Mouse (Mus musculus) limb, embryonic 15.5 days (tissue): ENCODE measurements around the gene Itga1. TPM values are rescaled to one million over a fixed set of nuclear protein-coding genes. Genes with fewer than 3 reads are reported as not detected.

ENCODE experiments used
- ATAC-seq: fragments of 200-750 bp; cut with Nextera tagmentation; 2 replicates; pipeline ENCODE4 v1.8.0; 2017; ENCODE audit warnings: low read depth, moderate TSS enrichment; ENCODE audit not compliant: insufficient number of reproducible peaks, low FRiP score, low TSS enrichment
- H3K27ac ChIP-seq: fragments of 300-500 bp; sonication (generic); 2 replicates; pipeline ENCODE4 v1.5.1; 2015; ENCODE audit warnings: moderate library complexity, mild to moderate bottlenecking, inconsistent platforms
- H3K27me3 ChIP-seq: fragments of 300-500 bp; sonication (generic); 2 replicates; pipeline ENCODE4 v1.6.1; 2015; ENCODE audit warnings: inconsistent platforms
- H3K36me3 ChIP-seq: fragments of 300-500 bp; sonication (generic); 2 replicates; pipeline ENCODE4 v1.6.1; 2015; ENCODE audit warnings: inconsistent platforms
- H3K4me1 ChIP-seq: fragments of 300-500 bp; sonication (generic); 2 replicates; pipeline ENCODE4 v1.6.1; 2015; ENCODE audit warnings: inconsistent platforms
- H3K4me2 ChIP-seq: fragments of 300-500 bp; sonication (generic); 2 replicates; pipeline ENCODE4 v1.6.1; 2015; ENCODE audit warnings: mild to moderate bottlenecking, inconsistent platforms
- H3K4me3 ChIP-seq: fragments of 300-500 bp; sonication (generic); 2 replicates; pipeline ENCODE4 v1.5.1; 2015; ENCODE audit warnings: mild to moderate bottlenecking, inconsistent platforms
- H3K9ac ChIP-seq: fragments of 300-500 bp; sonication (generic); 2 replicates; pipeline ENCODE4 v1.6.1; 2015; ENCODE audit warnings: inconsistent platforms
- H3K9me3 ChIP-seq: fragments of 300-500 bp; sonication (generic); 2 replicates; pipeline ENCODE4 v1.6.1; 2016; ENCODE audit warnings: inconsistent platforms
- WGBS: fragments of 180-500 bp; shearing (Covaris S2); methylation state at CpG from one replicate; pipeline ENCODE4 v1.1.7; 2015; 5-methylcytosine and 5-hydroxymethylcytosine counted together
- polyA plus RNA-seq: library from polyadenylated mRNA; unstranded; fragments of >200 nt; fragmentation: Nextera tagmentation; extraction: Ambion mirVana; gene quantifications from 2 replicates; pipeline ENCODE4 v1.2.1, GENCODE M21; 2015

Itga1 gene
- polyA plus RNA-seq, 1 experiment from 2014 or later, result 11.4 TPM

- WGBS, result 81% methylated on average over 6 of the region's 6 CpGs
Observed at GRCm38 (mm10) chr13:115078997-115079685, 22.6 kb downstream of the Itga1 start.

GRCm38 (mm10) chr13:115077346-115078134, 24.2 kb downstream of the Itga1 start:
- H3K9me3 ChIP-seq, result no peaks in the 10 kb centered on the region
- no peak overlapping the region for H3K4me3 ChIP-seq
- no peak for ATAC-seq
- H3K9ac ChIP-seq, result no peak overlapping the region
- H3K4me2 ChIP-seq, result no peak overlapping the region
- H3K4me1 ChIP-seq, result no peaks in the 10 kb centered on the region
- WGBS, result 82% methylated on average over 9 of the region's 9 CpGs
- no peaks in the 10 kb centered on the region for H3K36me3 ChIP-seq
- H3K27ac ChIP-seq, result no peak overlapping the region
- H3K27me3 ChIP-seq, result no peaks in the 10 kb centered on the region

More at GRCm38 (mm10) chr13:115078997-115079685, 22.6 kb downstream of the Itga1 start:
- no peaks in the 10 kb centered on the region for H3K36me3 ChIP-seq
- H3K4me1 ChIP-seq, result no peaks in the 10 kb centered on the region
- H3K9me3 ChIP-seq, result no peaks in the 10 kb centered on the region
- no peak for ATAC-seq
- no peak overlapping the region for H3K27ac ChIP-seq
- H3K27me3 ChIP-seq, result no peaks in the 10 kb centered on the region
- no peak overlapping the region for H3K4me3 ChIP-seq
- no peak overlapping the region for H3K4me2 ChIP-seq
- no peak overlapping the region for H3K9ac ChIP-seq

- no peak for ATAC-seq
- Histone ChIP-seq H3K27ac (no peak overlapping the region), H3K4me2 (no peak overlapping the region), H3K36me3 (no peaks in the 10 kb centered on the region), H3K4me1 (no peaks in the 10 kb centered on the region), H3K27me3 (no peaks in the 10 kb centered on the region), H3K4me3 (no peak overlapping the region), H3K9me3 (no peaks in the 10 kb centered on the region), H3K9ac (no peak overlapping the region)
- WGBS, result 89% methylated on average over 6 of the region's 6 CpGs
Observed at GRCm38 (mm10) chr13:115072386-115072785, 29.4 kb downstream of the Itga1 start.

GRCm38 (mm10) chr13:115071431-115071830, 30.3 kb downstream of the Itga1 start:
- H3K27me3 ChIP-seq, result no peaks in the 10 kb centered on the region
- no peaks in the 10 kb centered on the region for H3K36me3 ChIP-seq
- H3K27ac ChIP-seq, result no peak overlapping the region
- ATAC-seq, result no peak
- no peak overlapping the region for H3K9ac ChIP-seq
- no peaks in the 10 kb centered on the region for H3K4me1 ChIP-seq
- WGBS, result 74% methylated on average over 3 of the region's 3 CpGs
- H3K4me2 ChIP-seq, result no peak overlapping the region
- no peak overlapping the region for H3K4me3 ChIP-seq
- H3K9me3 ChIP-seq, result no peaks in the 10 kb centered on the region

GRCm38 (mm10) chr13:115067968-115068330, 33.8 kb downstream of the Itga1 start:
- Histone ChIP-seq H3K27me3 (no peaks in the 10 kb centered on the region), H3K4me1 (no peaks in the 10 kb centered on the region), H3K4me3 (no peak overlapping the region), H3K27ac (no peak overlapping the region), H3K9ac (no peak overlapping the region), H3K4me2 (no peak overlapping the region), H3K9me3 (no peaks in the 10 kb centered on the region), H3K36me3 (no peaks in the 10 kb centered on the region)
- WGBS, result 90% methylated on average over 1 of the region's 1 CpGs
- no peak for ATAC-seq

GRCm38 (mm10) chr13:115067324-115067967, 34.3 kb downstream of the Itga1 start:
- Histone ChIP-seq H3K27ac (no peak overlapping the region), H3K4me3 (no peak overlapping the region), H3K36me3 (no peaks in the 10 kb centered on the region), H3K4me2 (no peak overlapping the region), H3K9ac (no peak overlapping the region), H3K27me3 (no peaks in the 10 kb centered on the region), H3K4me1 (no peaks in the 10 kb centered on the region), H3K9me3 (no peaks in the 10 kb centered on the region)
- 83% methylated on average over 4 of the region's 4 CpGs for WGBS
- ATAC-seq, result no peak

GRCm38 (mm10) chr13:115057555-115057954, 44.2 kb downstream of the Itga1 start:
- Histone ChIP-seq H3K36me3 (no peaks in the 10 kb centered on the region), H3K27ac (no peak overlapping the region), H3K9me3 (no peaks in the 10 kb centered on the region), H3K27me3 (no peaks in the 10 kb centered on the region), H3K4me2 (no peak overlapping the region), H3K4me3 (no peak overlapping the region), H3K9ac (no peak overlapping the region), H3K4me1 (no peaks in the 10 kb centered on the region)
- 80% methylated on average over 5 of the region's 5 CpGs for WGBS
- ATAC-seq, result no peak

GRCm38 (mm10) chr13:115054783-115055182, 47.0 kb downstream of the Itga1 start:
- Histone ChIP-seq H3K36me3 (no peaks in the 10 kb centered on the region), H3K9ac (no peak overlapping the region), H3K27ac (no peak overlapping the region), H3K9me3 (no peaks in the 10 kb centered on the region), H3K27me3 (no peaks in the 10 kb centered on the region), H3K4me1 (no peaks in the 10 kb centered on the region), H3K4me2 (no peak overlapping the region), H3K4me3 (no peak overlapping the region)
- ATAC-seq, result no peak
- WGBS, result 40% methylated on average over 9 of the region's 9 CpGs

- Histone ChIP-seq H3K9ac (no peak overlapping the region), H3K4me2 (peak overlapping the region; percentile 25), H3K27ac (no peak overlapping the region), H3K36me3 (no peaks in the 10 kb centered on the region), H3K4me1 (no peaks in the 10 kb centered on the region), H3K27me3 (no peaks in the 10 kb centered on the region), H3K4me3 (peak overlapping the region; percentile 17; the same call in 1 of the 2 replicates), H3K9me3 (no peaks in the 10 kb centered on the region)
- ATAC-seq, result no peak
- 59% methylated on average over 7 of the region's 7 CpGs for WGBS
Observed at GRCm38 (mm10) chr13:115052568-115052967, 49.2 kb downstream of the Itga1 start.

GRCm38 (mm10) chr13:115050660-115051559, 50.9 kb downstream of the Itga1 start:
- Histone ChIP-seq H3K27ac (no peak overlapping the region), H3K4me3 (no peak overlapping the region), H3K27me3 (no peaks in the 10 kb centered on the region), H3K9me3 (no peaks in the 10 kb centered on the region), H3K4me2 (no peak overlapping the region), H3K36me3 (no peaks in the 10 kb centered on the region), H3K9ac (no peak overlapping the region), H3K4me1 (no peaks in the 10 kb centered on the region)
- whole genome bisulfite sequencing, result 81% methylated on average over 13 of the region's 13 CpGs
- ATAC-seq, result no peak

GRCm38 (mm10) chr13:115042652-115043051, 59.1 kb downstream of the Itga1 start:
- Histone ChIP-seq H3K4me1 (no peaks in the 10 kb centered on the region), H3K4me2 (no peak overlapping the region), H3K27ac (no peak overlapping the region), H3K36me3 (no peaks in the 10 kb centered on the region), H3K9ac (no peak overlapping the region), H3K9me3 (no peaks in the 10 kb centered on the region), H3K27me3 (no peaks in the 10 kb centered on the region), H3K4me3 (no peak overlapping the region)
- no peak for ATAC-seq
- 56% methylated on average over 2 of the region's 2 CpGs for WGBS
